Mouse (Mus musculus) stomach, embryonic 14.5 days (tissue): ENCODE data around the gene Slc6a6. TPM values are rescaled to one million over a fixed set of nuclear protein-coding genes. Genes with fewer than 3 reads are reported as not detected.

Experiments
- ATAC-seq: fragments of 200-750 bp; cut with Nextera tagmentation; 2 replicates; pipeline ENCODE4 v1.8.0; 2017; ENCODE audit warnings: low read depth, moderate TSS enrichment; ENCODE audit not compliant: insufficient number of reproducible peaks, insufficient read depth, low FRiP score
- H3K27ac ChIP-seq: fragments of 300-500 bp; sonication (generic); 2 replicates; pipeline ENCODE4 v1.5.1; 2014; ENCODE audit warnings: mild to moderate bottlenecking, low read length, moderate library complexity, mixed read lengths
- H3K27me3 ChIP-seq: fragments of 300-500 bp; sonication (generic); 2 replicates; pipeline ENCODE4 v1.6.1; 2014; ENCODE audit warnings: low read length, control low read depth, mixed read lengths; ENCODE audit not compliant: control insufficient read depth, insufficient read depth
- H3K36me3 ChIP-seq: fragments of 300-500 bp; sonication (generic); 2 replicates; pipeline ENCODE4 v1.6.1; 2014; ENCODE audit warnings: mild to moderate bottlenecking, control low read depth, low read length, moderate library complexity, mixed read lengths; ENCODE audit not compliant: control insufficient read depth, insufficient read depth
- H3K4me1 ChIP-seq: fragments of 300-500 bp; sonication (generic); 2 replicates; pipeline ENCODE4 v1.6.1; 2014; ENCODE audit warnings: low read length, control low read depth, mixed read lengths; ENCODE audit not compliant: control insufficient read depth, insufficient read depth
- H3K4me2 ChIP-seq: fragments of 300-500 bp; sonication (generic); replicated peaks from 2 replicates; pipeline ENCODE4 v1.6.1; 2014; ENCODE audit warnings: low read depth, low read length, control low read depth
- H3K4me3 ChIP-seq: fragments of 300-500 bp; sonication (generic); 2 replicates; pipeline ENCODE4 v1.5.1; 2014; ENCODE audit warnings: low read depth, low read length, control low read depth
- H3K9ac ChIP-seq: fragments of 300-500 bp; sonication (generic); replicated peaks from 2 replicates; pipeline ENCODE4 v1.6.1; 2014; ENCODE audit warnings: low read depth, mild to moderate bottlenecking, control low read depth, low read length, moderate library complexity, mixed read lengths
- H3K9me3 ChIP-seq: fragments of 300-500 bp; sonication (generic); 2 replicates; pipeline ENCODE4 v1.6.1; 2016; ENCODE audit warnings: low read depth, low read length, control low read depth; ENCODE audit not compliant: control insufficient read depth
- WGBS: fragments of 180-500 bp; shearing (Covaris S2); extraction: QIAGEN DNeasy Blood & Tissue Kit; methylation state at CpG from one replicate; pipeline ENCODE4 v1.1.7; 2014; 5-methylcytosine and 5-hydroxymethylcytosine counted together
- polyA plus RNA-seq: library from polyadenylated mRNA; unstranded; fragments of >200 nt; fragmentation: Nextera tagmentation; extraction: Ambion mirVana; gene quantifications from 2 replicates; pipeline ENCODE4 v1.2.1, GENCODE M21; 2014

The Slc6a6 gene
- polyA plus RNA-seq, 1 experiment from 2014 or later, result 60.3 TPM

- H3K27me3 ChIP-seq, result no peaks in the 10 kb centered on the region
- H3K36me3 ChIP-seq, result no peaks in the 10 kb centered on the region; the same call in 1 of the 2 replicates
- 72% methylated on average over 6 of the region's 6 CpGs for WGBS
- peaks cover 52% of the 10 kb centered on the region for H3K4me1 ChIP-seq
- ATAC-seq, result no peak
- no peak overlapping the region for H3K4me2 ChIP-seq
- no peaks in the 10 kb centered on the region for H3K9me3 ChIP-seq
- H3K9ac ChIP-seq, result no peak overlapping the region
- H3K27ac ChIP-seq, result no peak overlapping the region
- H3K4me3 ChIP-seq, result no peak overlapping the region
These were observed 32.3 kb downstream of the Slc6a6 start for GRCm38 (mm10) chr6:91715988-91716810.

GRCm38 (mm10) chr6:91718067-91718466 lies 34.2 kb downstream of the Slc6a6 start:
- H3K36me3 ChIP-seq, result peaks cover 6% of the 10 kb centered on the region
- no peaks in the 10 kb centered on the region for H3K27me3 ChIP-seq
- no peaks in the 10 kb centered on the region for H3K9me3 ChIP-seq
- H3K9ac ChIP-seq, result no peak overlapping the region
- ATAC-seq, result no peak
- WGBS, result 77% methylated on average over 2 of the region's 2 CpGs
- H3K4me3 ChIP-seq, result no peak overlapping the region
- peaks cover 40% of the 10 kb centered on the region for H3K4me1 ChIP-seq
- H3K4me2 ChIP-seq, result no peak overlapping the region
- H3K27ac ChIP-seq, result no peak overlapping the region

- 69% methylated on average over 3 of the region's 3 CpGs for WGBS
- Histone ChIP-seq H3K4me2 (no peak overlapping the region), H3K27me3 (no peaks in the 10 kb centered on the region), H3K4me1 (peaks cover 35% of the 10 kb centered on the region), H3K9me3 (no peaks in the 10 kb centered on the region), H3K4me3 (no peak overlapping the region), H3K27ac (no peak overlapping the region), H3K9ac (no peak overlapping the region), H3K36me3 (peaks cover 12% of the 10 kb centered on the region)
- ATAC-seq, result no peak
These were observed 34.8 kb downstream of the Slc6a6 start for GRCm38 (mm10) chr6:91718603-91719002.

- H3K4me3 ChIP-seq, result no peak overlapping the region
- H3K27ac ChIP-seq, result peak overlapping the region; percentile 64
- H3K27me3 ChIP-seq, result no peaks in the 10 kb centered on the region
- H3K4me2 ChIP-seq, result no peak overlapping the region
- WGBS, result 64% methylated on average over 6 of the region's 6 CpGs
- no peaks in the 10 kb centered on the region for H3K9me3 ChIP-seq
- no peak overlapping the region for H3K9ac ChIP-seq
- ATAC-seq, result peak; percentile 31; the same call in 1 of the 2 replicates
- peaks cover 33% of the 10 kb centered on the region for H3K4me1 ChIP-seq
- H3K36me3 ChIP-seq, result peaks cover 16% of the 10 kb centered on the region
These were observed 35.3 kb downstream of the Slc6a6 start for GRCm38 (mm10) chr6:91719042-91719747.

GRCm38 (mm10) chr6:91719865-91720533 lies 36.1 kb downstream of the Slc6a6 start:
- Histone ChIP-seq H3K4me1 (peaks cover 33% of the 10 kb centered on the region), H3K4me3 (no peak overlapping the region), H3K27me3 (no peaks in the 10 kb centered on the region), H3K4me2 (no peak overlapping the region), H3K9ac (no peak overlapping the region), H3K9me3 (no peaks in the 10 kb centered on the region), H3K36me3 (peaks cover 24% of the 10 kb centered on the region), H3K27ac (peak overlapping the region; percentile 64)
- WGBS, result 9% methylated on average over 9 of the region's 9 CpGs
- peak; percentile 54; the same call in 1 of the 2 replicates for ATAC-seq

- peaks cover 33% of the 10 kb centered on the region for H3K4me1 ChIP-seq
- no peak overlapping the region for H3K4me3 ChIP-seq
- H3K4me2 ChIP-seq, result no peak overlapping the region
- H3K27ac ChIP-seq, result peak overlapping the region; percentile 64; the same call in 1 of the 2 replicates
- WGBS, result 41% methylated on average over 4 of the region's 4 CpGs
- no peaks in the 10 kb centered on the region for H3K27me3 ChIP-seq
- no peaks in the 10 kb centered on the region for H3K9me3 ChIP-seq
- ATAC-seq, result no peak
- H3K9ac ChIP-seq, result no peak overlapping the region
- H3K36me3 ChIP-seq, result peaks cover 31% of the 10 kb centered on the region
These were observed 36.8 kb downstream of the Slc6a6 start for GRCm38 (mm10) chr6:91720588-91721214.

GRCm38 (mm10) chr6:91721215-91721701 lies 37.4 kb downstream of the Slc6a6 start:
- peaks cover 36% of the 10 kb centered on the region for H3K36me3 ChIP-seq
- no peak for ATAC-seq
- no peak overlapping the region for H3K4me2 ChIP-seq
- no peaks in the 10 kb centered on the region for H3K9me3 ChIP-seq
- H3K27me3 ChIP-seq, result no peaks in the 10 kb centered on the region
- no peak overlapping the region for H3K9ac ChIP-seq
- WGBS, result 53% methylated on average over 12 of the region's 12 CpGs
- peaks cover 33% of the 10 kb centered on the region for H3K4me1 ChIP-seq
- no peak overlapping the region for H3K4me3 ChIP-seq
- H3K27ac ChIP-seq, result no peak overlapping the region

GRCm38 (mm10) chr6:91727361-91727760 lies 43.5 kb downstream of the Slc6a6 start:
- Histone ChIP-seq H3K27me3 (no peaks in the 10 kb centered on the region), H3K4me3 (no peak overlapping the region), H3K4me2 (no peak overlapping the region), H3K4me1 (peaks cover 25% of the 10 kb centered on the region), H3K27ac (no peak overlapping the region), H3K9ac (no peak overlapping the region), H3K36me3 (peaks cover 46% of the 10 kb centered on the region), H3K9me3 (no peaks in the 10 kb centered on the region)
- ATAC-seq, result no peak
- WGBS, result 73% methylated on average over 1 of the region's 1 CpGs
